Mouse (Mus musculus) midbrain, postnatal 0 days (tissue): Measurements from ENCODE around the gene Tmem63c. TPM values are rescaled to one million over a fixed set of nuclear protein-coding genes. Genes with fewer than 3 reads are reported as not detected.

Experiments
- ATAC-seq: fragments of 200-750 bp; cut with Nextera tagmentation; 2 replicates; pipeline ENCODE4 v1.8.0; 2017; ENCODE audit warnings: moderate number of reproducible peaks, mild to moderate bottlenecking, moderate TSS enrichment, moderate library complexity; ENCODE audit not compliant: low FRiP score
- DNase-seq: peaks from one replicate; pipeline ENCODE4 v3.0.0-alpha.2; 2015; ENCODE audit warnings: low spot score
- H3K27ac ChIP-seq: fragments of 300-500 bp; sonication (generic); 2 replicates; pipeline ENCODE4 v1.5.1; 2014; ENCODE audit warnings: low read depth, mild to moderate bottlenecking, low read length, mixed read lengths
- H3K27me3 ChIP-seq: fragments of 300-500 bp; sonication (generic); 2 replicates; pipeline ENCODE4 v1.6.1; 2014; ENCODE audit warnings: low read length, control low read depth, mixed read lengths; ENCODE audit not compliant: insufficient read depth
- H3K36me3 ChIP-seq: fragments of 300-500 bp; sonication (generic); 2 replicates; pipeline ENCODE4 v1.6.1; 2014; ENCODE audit warnings: low read length, control low read depth, mixed read lengths; ENCODE audit not compliant: insufficient read depth
- H3K4me1 ChIP-seq: fragments of 300-500 bp; sonication (generic); 2 replicates; pipeline ENCODE4 v1.6.1; 2014; ENCODE audit warnings: mild to moderate bottlenecking, control low read depth, antibody characterized with exemption, low read length, mixed read lengths; ENCODE audit not compliant: insufficient read depth
- H3K4me2 ChIP-seq: fragments of 300-500 bp; sonication (generic); 2 replicates; pipeline ENCODE4 v1.6.1; 2014; ENCODE audit warnings: low read depth, mild to moderate bottlenecking, low read length, mixed read lengths; ENCODE audit not compliant: poor library complexity, severe bottlenecking
- H3K4me3 ChIP-seq: fragments of 300-500 bp; sonication (generic); 2 replicates; pipeline ENCODE4 v1.5.1; 2014; ENCODE audit warnings: low read depth, mild to moderate bottlenecking, low read length, moderate library complexity
- H3K9ac ChIP-seq: fragments of 300-500 bp; sonication (generic); replicated peaks from 2 replicates; pipeline ENCODE4 v1.6.1; 2014; ENCODE audit warnings: mild to moderate bottlenecking, low read length, moderate library complexity, mixed read lengths; ENCODE audit not compliant: poor library complexity, severe bottlenecking
- H3K9me3 ChIP-seq: fragments of 300-500 bp; sonication (generic); 2 replicates; pipeline ENCODE4 v1.6.1; 2016; ENCODE audit warnings: low read length, control low read depth
- CTCF ChIP-seq: IDR thresholded peaks from 2 replicates; pipeline ENCODE4 v1.5.1; 2016; ENCODE audit warnings: antibody characterized with exemption, mild to moderate bottlenecking
- WGBS: fragments of 180-500 bp; shearing (Covaris S2); extraction: QIAGEN DNeasy Blood & Tissue Kit; methylation state at CpG from one replicate; pipeline ENCODE4 v1.1.7; 2014; 5-methylcytosine and 5-hydroxymethylcytosine counted together
- polyA plus RNA-seq: library from polyadenylated mRNA; unstranded; fragments of >200 nt; fragmentation: Nextera tagmentation; extraction: Ambion mirVana; gene quantifications from 2 replicates; pipeline ENCODE4 v1.2.1, GENCODE M21; 2015
- total RNA-seq: library from RNA; depleted of rRNA; stranded (reverse); fragments of >200 nt; gene quantifications from 2 replicates; pipeline ENCODE4 v1.2.3, GENCODE M21; 2014

Gene Tmem63c
- total and polyA plus RNA-seq, 2 experiments from 2014 or later, result 10.7 to 30.1 TPM

GRCm38 (mm10) chr12:87089255-87089654 lies 68.1 kb downstream of the Tmem63c start:
- no peaks in the 10 kb centered on the region for H3K9me3 ChIP-seq
- H3K4me3 ChIP-seq, result no peak overlapping the region
- 60% methylated on average over 4 of the region's 4 CpGs for WGBS
- TF ChIP-seq CTCF, result no peak
- H3K27ac ChIP-seq, result no peak overlapping the region
- peaks cover 33% of the 10 kb centered on the region for H3K36me3 ChIP-seq
- no peak overlapping the region for H3K4me2 ChIP-seq
- ATAC-seq, result no peak
- no peaks in the 10 kb centered on the region for H3K4me1 ChIP-seq
- no peaks in the 10 kb centered on the region for H3K27me3 ChIP-seq
- DNase-seq, result no peak
- no peak overlapping the region for H3K9ac ChIP-seq

DNA sequence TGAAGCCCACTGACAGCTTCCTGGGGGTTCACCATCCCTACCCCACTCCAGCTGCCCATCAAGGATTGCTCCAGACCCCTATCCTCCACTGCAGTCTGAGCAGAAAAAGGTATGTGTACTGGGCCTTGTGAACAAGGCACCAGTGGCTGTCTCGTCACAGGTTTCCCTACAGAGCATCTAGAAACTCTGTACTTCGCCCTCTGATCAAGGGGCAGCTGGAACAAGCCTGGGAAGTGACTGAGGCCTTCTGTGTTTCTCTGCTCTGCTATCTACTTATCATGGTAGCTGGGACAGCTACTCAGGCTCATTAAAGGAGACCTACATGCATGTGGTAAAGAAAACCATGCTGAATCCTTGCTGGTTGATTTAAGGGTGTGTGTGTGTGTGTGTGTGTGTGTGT lies 68.6 kb downstream of the Tmem63c start:
- Histone ChIP-seq H3K36me3 (peaks cover 30% of the 10 kb centered on the region), H3K27ac (no peak overlapping the region), H3K9me3 (no peaks in the 10 kb centered on the region), H3K4me1 (no peaks in the 10 kb centered on the region), H3K27me3 (no peaks in the 10 kb centered on the region), H3K9ac (no peak overlapping the region), H3K4me3 (no peak overlapping the region), H3K4me2 (no peak overlapping the region)
- no peak for DNase-seq
- no peak for TF ChIP-seq CTCF
- no peak for ATAC-seq
- WGBS, result 87% methylated on average over 2 of the region's 2 CpGs

DNA sequence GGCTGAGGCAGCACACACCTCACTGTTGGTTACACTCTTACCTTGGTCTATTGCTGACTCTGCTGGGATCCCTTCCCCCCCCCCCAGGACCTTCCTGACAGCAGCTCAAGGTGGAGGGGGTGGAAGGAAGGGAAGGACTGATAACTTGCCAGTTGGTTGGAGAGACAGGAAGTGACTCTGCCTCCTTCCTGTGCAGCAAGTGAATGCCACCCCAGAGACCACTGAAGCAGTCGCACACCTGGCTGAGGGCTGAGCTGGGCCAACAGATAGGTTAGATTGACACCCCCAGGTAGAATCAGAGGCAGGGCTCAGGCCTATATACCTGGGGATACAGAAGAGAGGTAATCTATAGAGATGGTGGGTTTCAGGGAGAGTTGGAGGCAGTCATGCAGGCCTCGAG lies 70.8 kb downstream of the Tmem63c start:
- Histone ChIP-seq H3K4me2 (no peak overlapping the region), H3K9me3 (no peaks in the 10 kb centered on the region), H3K36me3 (peaks cover 23% of the 10 kb centered on the region), H3K27ac (no peak overlapping the region), H3K4me1 (no peaks in the 10 kb centered on the region), H3K9ac (no peak overlapping the region), H3K4me3 (no peak overlapping the region), H3K27me3 (no peaks in the 10 kb centered on the region)
- no peak for TF ChIP-seq CTCF
- ATAC-seq, result no peak
- no peak for DNase-seq
- WGBS, result 88% methylated on average over 2 of the region's 2 CpGs

GRCm38 (mm10) chr12:87093249-87093648 lies 72.1 kb downstream of the Tmem63c start:
- peaks cover 21% of the 10 kb centered on the region for H3K36me3 ChIP-seq
- no peak for TF ChIP-seq CTCF
- H3K27me3 ChIP-seq, result no peaks in the 10 kb centered on the region
- no peak overlapping the region for H3K4me3 ChIP-seq
- no peak overlapping the region for H3K4me2 ChIP-seq
- ATAC-seq (no peak), DNase-seq (no peak)
- H3K27ac ChIP-seq, result no peak overlapping the region
- no peak overlapping the region for H3K9ac ChIP-seq
- H3K9me3 ChIP-seq, result no peaks in the 10 kb centered on the region
- WGBS, result 77% methylated on average over 4 of the region's 4 CpGs
- H3K4me1 ChIP-seq, result no peaks in the 10 kb centered on the region

DNA sequence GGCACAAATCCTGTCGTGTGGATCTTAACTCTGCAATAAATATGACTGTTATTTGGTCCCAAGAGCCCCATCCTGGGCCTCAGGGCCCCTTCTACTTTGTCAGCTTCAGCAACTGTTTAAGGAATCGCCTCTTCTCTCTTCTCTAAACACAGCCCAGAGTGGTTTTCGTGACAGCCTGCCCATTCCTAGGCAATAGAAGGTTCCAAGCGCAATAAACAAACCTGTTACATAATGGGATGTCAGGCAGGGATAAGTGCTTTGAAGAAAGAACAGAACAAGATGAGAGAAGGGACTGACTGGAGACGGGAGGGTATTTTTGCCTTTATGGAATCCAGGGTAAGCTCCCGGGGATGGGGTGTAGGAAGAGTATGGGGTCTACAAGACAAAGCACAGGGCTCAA lies 72.5 kb downstream of the Tmem63c start:
- H3K4me1 ChIP-seq, result no peaks in the 10 kb centered on the region
- H3K4me3 ChIP-seq, result no peak overlapping the region
- 74% methylated on average over 6 of the region's 6 CpGs for WGBS
- H3K36me3 ChIP-seq, result peaks cover 21% of the 10 kb centered on the region
- ATAC-seq, result no peak
- H3K9me3 ChIP-seq, result no peaks in the 10 kb centered on the region
- DNase-seq, result no peak
- no peak overlapping the region for H3K27ac ChIP-seq
- H3K4me2 ChIP-seq, result no peak overlapping the region
- no peak for TF ChIP-seq CTCF
- H3K9ac ChIP-seq, result no peak overlapping the region
- H3K27me3 ChIP-seq, result no peaks in the 10 kb centered on the region

- 77% methylated on average over 4 of the region's 4 CpGs for WGBS
- Histone ChIP-seq H3K36me3 (no peaks in the 10 kb centered on the region), H3K9me3 (no peaks in the 10 kb centered on the region), H3K27me3 (peaks cover 6% of the 10 kb centered on the region; the same call in 1 of the 2 replicates), H3K27ac (no peak overlapping the region), H3K4me2 (no peak overlapping the region), H3K4me1 (0 out of 2 replicates have a peak, but pooled peaks cover 2% of the 10 kb centered on the region), H3K9ac (no peak overlapping the region), H3K4me3 (no peak overlapping the region)
- ATAC-seq (no peak), DNase-seq (no peak)
- no peak for TF ChIP-seq CTCF
Observed at GRCm38 (mm10) chr12:87100331-87100730, 79.2 kb downstream of the Tmem63c start.
